Mouse (Mus musculus) 3134 (cell line): ENCODE data around the gene Irs2.

Experiments used
- DNase-seq: peaks from one replicate; pipeline ENCODE4 v3.0.0-alpha.2; 2011; ENCODE audit warnings: low spot score; ENCODE audit not compliant: insufficient read length; ENCODE audit errors: extremely low read depth

The Irs2 gene

DNA sequence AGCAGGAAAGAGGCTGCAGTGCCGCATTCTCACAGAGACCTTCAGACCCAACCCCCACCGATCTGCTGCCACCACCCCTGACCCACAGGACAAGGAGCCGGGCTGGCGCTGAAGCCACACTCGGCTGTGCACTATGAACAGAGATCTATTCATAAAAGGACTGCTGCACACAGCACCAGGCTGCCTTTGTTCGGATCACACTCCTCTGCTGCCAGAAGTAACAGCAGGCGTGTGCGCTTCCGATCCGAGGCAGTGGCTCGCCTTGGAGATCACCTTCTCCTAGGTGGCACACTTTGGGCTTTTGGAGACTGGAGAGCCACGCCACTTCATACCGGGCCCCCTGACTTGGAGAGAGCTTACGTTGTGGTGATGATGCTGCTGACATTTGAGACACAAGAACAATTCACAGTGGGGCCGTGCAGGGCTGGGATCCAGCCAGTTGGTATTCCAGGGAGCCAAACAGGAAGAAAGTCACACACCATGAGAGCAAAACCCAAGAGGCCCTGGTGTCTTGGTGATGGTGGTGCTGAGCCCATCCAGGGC lies 47.9 kb downstream of the Irs2 start:
- no peak for DNase-seq

DNA sequence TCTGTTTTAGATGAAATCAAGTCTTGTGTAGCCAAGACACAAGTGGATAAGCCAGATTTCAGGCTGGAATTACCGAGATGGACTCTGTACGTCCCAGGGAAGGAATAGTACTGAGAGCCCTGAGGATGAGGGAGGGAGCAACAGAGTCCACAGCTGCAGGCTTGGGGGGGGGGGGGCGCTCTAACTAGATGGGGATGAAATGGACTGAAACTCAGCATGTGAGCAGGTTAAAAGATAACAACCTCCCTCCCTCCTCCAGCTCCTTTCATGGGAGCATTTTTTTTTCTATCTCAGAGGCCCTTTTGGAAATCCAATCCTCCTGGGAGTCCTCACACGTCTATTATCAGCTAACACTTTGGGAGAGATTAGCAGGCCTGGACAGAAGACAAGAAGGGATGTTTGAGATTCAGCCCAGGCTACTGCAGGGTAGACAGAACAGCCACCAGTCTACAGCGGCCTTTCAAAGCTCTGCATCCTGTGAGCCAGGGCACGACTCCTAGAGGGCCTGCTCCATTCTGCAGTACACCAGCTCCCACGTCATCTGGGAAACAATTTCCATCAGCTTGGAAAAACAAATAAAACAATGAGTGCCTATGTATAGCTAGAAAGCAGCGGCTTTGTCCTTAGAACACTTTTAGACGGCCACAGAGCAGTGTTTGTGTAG lies 50.8 kb downstream of the Irs2 start:
- no peak for DNase-seq

DNA sequence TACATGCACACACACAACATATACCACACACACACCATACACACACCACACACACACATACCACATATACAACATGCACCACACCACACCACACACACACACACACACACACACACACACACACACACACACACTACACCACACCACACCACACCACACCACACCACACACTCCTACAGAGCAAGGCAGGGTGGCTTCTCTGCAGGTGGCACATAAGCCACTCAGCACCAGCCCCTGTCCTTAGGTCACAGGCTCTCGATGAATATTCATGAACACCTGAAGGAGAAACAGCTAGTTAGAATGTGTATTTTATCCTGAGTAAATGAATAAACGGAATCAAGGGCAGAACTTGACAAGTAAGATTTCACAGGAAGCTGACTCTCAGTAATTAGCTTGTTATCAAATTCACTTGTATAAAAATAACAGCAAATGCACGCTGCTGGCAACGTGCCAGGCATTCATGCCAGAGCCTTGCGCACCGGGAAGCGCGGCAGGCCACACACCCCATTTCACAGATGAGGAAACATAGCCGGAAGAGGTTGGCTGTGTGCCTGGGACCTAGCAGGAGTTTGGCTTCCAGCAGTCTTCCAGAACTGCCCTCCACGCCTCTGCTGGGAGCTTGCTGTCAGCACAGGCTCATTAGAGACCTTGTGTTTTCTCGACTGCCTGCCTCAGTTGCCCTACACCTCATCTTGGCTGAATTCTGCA lies 54.8 kb downstream of the Irs2 start:
- DNase-seq, result peak; percentile 81

DNA sequence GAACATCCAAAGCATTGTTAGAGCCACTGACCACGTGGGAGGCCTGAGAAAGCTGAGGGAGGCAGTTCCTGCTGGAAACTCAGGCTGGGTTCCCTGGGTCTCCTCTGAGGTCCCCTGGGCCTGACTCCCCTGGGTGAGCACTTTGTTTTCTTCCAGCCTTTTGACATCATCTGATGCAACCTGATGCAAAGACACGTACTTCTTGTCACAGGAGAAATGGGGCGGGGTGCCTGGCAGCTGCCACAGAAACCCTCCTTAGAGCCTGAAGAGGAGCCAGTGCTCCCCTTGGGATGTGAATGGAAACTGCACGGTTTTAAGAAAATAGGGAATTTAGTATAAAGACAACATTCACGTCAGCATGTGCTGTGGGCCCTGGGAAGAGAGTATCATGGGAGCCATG lies 55.6 kb downstream of the Irs2 start:
- peak; percentile 42 for DNase-seq

DNA sequence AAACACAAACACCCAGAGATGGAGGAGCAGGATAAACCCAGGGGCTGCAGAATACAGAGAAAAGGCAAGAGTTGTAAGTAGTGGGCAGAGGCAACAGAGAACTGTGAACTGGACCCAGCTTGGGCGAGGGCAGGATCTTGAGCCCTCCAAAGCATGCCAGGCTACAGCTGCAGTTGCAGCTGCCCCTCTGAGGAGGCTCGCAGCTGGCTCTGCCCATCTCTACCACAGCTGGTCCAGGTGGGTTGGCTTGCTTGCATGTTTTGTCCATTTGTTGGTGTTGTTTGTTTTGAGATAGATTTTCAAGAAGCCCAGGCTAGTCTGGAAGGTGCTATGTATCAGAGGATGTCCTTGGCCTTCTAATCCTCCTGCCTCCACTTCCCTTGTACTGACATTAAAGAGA lies 56.0 kb downstream of the Irs2 start:
- DNase-seq, result no peak

DNA sequence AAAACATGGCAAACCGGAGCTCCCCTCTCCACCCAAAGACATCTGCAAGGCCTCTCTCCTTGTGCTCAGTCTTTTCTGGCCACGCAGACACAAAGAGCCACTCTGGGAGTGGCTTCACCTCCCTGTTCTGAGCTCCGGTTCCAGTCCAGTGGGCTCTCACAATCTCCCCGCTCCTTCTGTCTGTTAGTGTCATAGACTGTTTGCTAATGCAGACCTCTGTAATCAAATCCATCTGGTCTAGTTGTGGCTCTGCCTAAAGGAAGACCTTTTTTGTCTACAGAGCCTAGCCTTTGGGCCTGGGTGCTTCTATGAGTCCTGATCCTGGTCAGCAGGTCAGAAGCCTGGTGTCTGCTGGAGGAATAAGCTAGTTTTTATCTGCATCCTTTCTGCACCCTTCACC lies 56.7 kb downstream of the Irs2 start:
- no peak for DNase-seq

DNA sequence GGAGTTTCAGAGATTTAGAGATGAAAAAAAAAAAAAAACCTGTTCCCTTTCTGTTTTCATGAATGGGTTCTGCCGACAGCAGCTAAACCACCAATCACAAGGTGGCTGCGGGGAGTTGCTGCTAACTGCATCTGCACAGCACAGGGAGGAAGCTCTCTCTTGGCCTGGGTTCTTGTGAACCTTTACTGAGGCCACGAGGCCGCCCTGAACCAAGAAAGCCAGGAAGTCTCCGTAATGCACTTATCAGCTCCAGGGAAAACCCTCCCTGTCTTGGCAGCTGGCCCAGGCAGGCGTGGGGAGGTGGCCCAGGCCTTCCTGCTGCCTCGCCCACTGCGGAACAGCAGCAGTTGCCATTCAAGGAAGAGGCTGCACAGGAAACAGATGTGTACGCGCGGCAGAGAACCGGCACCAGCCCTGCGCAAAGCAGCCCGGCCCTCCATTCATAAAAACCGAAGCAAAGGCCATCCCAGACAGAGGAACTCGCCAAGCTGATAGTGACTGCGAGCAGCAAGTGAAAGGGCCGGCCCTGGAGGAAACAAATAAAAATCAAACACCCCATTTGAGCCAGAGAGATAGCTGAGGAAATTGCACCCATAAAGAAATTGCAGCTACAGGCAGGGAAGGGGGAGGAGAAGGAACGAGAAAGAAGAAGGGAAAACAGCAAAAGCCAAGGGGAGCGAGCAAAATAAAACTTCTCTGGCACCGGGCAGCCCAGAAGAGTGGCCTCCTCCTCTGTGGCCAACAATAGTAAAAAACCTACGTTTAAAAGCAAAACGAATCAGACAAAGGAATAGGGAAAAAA lies 62.1 kb downstream of the Irs2 start:
- peak; percentile 92 for DNase-seq

DNA sequence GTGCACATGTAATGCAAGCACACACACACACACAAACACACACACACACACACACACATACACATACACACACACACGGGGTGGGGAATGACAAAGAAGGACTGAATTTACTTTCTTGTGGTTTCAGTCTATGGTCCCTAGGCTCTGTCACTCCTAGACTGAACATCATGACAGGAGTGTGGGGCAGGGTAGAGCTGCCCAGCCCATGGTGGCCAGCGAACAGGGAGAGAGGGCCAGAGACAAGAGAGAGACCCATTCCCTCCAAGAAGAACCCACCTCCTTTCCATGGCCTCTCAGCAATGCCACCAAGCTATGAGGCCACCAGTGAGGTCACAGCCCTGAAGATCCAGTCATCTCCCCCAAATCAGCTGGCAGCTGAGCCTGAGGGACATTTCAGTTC lies 62.8 kb downstream of the Irs2 start:
- no peak for DNase-seq

DNA sequence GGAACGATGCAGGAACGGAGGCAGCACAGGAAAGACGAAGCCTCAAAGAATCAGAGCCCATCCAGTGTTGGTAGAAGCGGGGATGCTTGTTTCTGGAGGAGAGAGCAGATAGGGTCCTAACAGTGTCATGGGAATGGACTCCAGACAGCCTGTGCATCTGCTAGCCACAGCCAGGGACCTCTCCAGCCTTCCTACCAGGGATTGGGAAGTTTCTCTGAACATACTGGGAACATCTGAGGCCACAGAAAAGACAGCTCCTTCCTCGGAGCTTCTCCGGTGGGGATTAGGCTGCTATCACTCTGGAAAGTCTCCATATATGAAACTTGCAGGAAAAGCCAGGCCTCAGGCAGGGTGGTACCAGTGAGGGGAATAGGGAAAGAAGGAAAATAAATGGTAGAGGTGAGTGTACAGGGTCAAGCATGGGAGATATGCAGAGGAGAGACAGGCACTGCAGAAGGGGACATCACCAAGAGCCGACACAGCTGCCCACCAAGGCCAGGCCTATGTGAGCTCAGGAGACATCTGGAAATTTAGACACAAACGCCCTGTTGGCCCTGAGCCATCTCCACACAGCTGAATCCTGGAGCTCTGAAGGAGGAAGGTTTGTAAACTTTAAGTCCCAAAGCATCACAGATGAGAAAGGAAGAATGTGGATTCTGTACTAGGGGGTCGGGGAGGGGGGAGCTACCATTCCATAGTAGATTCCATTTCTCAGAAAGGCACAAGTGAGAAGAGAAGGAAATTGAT lies 64.8 kb downstream of the Irs2 start:
- DNase-seq, result no peak

DNA sequence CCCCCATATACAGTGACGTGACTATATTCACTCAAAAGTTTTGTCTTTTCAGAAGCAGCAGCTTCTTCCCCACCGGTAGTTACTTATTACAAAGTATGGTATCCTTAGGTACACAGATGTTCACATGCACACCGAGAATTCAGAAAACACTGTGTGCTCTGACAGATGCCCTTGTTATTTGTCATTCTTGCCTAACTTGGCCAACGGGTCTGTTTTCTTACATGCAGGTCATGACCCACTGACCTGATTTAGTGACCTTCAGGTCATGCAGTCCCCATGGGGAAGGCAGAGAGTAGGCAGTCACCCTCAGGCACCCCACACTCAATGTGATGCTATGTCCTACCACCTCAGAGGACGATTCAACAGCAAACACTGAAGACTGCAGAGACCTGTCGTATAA lies 68.4 kb downstream of the Irs2 start:
- DNase-seq, result no peak

DNA sequence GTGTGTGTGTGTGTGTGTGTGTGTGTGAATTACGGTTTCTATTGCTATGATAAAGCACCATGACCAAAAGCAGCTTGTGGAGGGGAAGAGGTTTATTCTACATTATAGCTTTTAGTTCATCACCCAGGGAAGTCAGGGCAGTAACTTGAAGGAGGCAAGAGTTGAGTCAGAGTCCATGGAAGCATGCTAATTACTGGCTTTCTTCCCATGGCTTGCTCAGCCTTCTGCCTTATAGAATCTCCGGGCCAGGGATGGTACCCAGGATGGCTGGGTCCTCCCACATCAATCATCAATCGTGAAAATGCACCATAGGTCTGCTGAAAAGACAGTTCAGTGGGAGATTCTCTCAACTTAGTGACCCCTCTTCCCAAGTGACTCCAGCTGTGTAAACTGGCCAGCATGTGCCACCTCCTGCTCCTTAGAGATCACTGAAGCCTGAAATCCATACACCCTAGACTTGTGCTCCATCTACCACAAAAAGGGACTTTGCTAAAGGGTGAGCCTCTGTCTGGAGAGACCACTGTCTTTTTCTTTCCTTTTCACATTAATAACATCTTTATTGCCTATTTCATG lies 69.0 kb downstream of the Irs2 start:
- DNase-seq, result no peak

DNA sequence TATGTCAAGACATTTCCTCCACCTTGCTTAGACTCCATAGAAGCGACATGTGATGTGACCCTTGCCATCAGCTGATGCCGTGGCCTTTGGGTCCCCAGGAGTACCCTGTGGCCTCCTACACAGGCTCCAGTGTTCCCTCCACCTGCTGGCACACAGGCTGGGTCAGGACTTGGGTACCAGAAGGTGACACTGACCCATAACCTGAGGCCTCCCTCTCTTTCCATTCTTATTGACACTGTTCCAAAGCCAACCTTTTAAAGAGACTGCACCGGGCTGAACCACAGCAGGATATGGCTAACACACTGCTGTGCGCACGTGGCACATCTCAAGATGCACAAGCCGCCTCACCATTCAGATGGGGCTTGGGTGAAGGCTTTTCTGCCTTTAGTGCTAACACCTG lies 70.0 kb downstream of the Irs2 start:
- DNase-seq, result no peak

DNA sequence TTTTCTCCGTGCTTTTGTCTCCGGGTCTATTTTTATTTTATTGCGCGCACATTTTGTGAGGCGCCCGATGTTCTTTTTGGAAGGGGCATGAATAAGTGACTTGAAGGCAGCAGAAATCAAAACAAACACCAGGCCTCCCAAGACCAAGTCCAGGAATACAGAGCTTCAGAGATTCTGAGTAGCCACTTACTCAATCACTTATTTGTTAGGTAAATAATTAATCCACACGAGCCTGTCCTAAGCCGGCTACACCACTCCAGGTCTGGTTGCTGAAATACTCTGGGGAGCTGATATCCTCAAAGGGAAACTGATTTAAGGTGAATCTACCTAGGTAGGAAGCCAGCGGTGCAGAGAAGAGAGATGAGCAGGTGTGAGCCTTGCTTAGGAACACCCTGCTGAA lies 71.6 kb downstream of the Irs2 start:
- DNase-seq, result no peak

DNA sequence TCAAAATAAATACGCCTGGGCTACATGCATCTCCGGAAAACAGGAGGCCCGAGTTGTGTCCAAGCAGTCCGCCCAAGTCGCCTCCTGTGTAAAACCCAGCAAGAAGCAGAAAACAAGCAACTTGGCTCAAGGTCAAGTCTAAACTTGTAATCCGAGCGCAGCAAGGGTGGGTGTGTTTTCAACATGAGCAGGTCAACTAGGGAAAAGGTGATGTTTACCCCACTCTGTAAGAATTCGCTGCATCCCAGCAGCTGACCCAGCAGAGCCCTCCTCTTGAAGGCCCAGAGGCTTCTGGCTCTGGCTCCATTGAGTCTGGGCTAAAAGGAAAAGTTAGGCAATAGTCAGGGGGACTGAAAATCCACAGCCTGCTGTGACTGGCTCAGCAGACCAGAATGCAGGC lies 73.0 kb downstream of the Irs2 start:
- DNase-seq, result no peak
